Mouse (Mus musculus) heart, embryonic 10.5 days (tissue): ENCODE results near the gene Ttll11. TPM values are rescaled to one million over a fixed set of nuclear protein-coding genes. Genes with fewer than 3 reads are reported as not detected.

ENCODE experiments used
- DNase-seq: peaks from one replicate; pipeline ENCODE4 v3.0.0-alpha.2; 2017; ENCODE audit warnings: low spot score
- H3K27ac ChIP-seq: fragments of 300-500 bp; sonication (generic); 2 replicates; pipeline ENCODE4 v1.5.1; 2016; ENCODE audit warnings: mild to moderate bottlenecking
- H3K27me3 ChIP-seq: fragments of 300-500 bp; sonication (generic); 2 replicates; pipeline ENCODE4 v1.6.1; 2016; ENCODE audit warnings: mild to moderate bottlenecking; ENCODE audit not compliant: poor library complexity, insufficient read depth, severe bottlenecking
- H3K36me3 ChIP-seq: fragments of 300-500 bp; sonication (generic); 2 replicates; pipeline ENCODE4 v1.6.1; 2016; ENCODE audit warnings: mild to moderate bottlenecking, moderate library complexity
- H3K4me1 ChIP-seq: fragments of 300-500 bp; sonication (generic); 2 replicates; pipeline ENCODE4 v1.6.1; 2016; ENCODE audit warnings: mild to moderate bottlenecking
- H3K4me3 ChIP-seq: fragments of 300-500 bp; sonication (generic); 2 replicates; pipeline ENCODE4 v1.5.1; 2016; ENCODE audit warnings: mild to moderate bottlenecking, moderate library complexity
- H3K9me3 ChIP-seq: fragments of 300-500 bp; sonication (generic); 2 replicates; pipeline ENCODE4 v1.6.1; 2016; ENCODE audit warnings: mild to moderate bottlenecking, moderate library complexity
- WGBS: fragments of 180-500 bp; shearing (Covaris S2); methylation state at CpG from one replicate; pipeline ENCODE4 v1.1.7; 2016; 5-methylcytosine and 5-hydroxymethylcytosine counted together
- polyA plus RNA-seq: library from polyadenylated mRNA; unstranded; fragments of >200 nt; fragmentation: Nextera tagmentation; extraction: Ambion mirVana; gene quantifications from 2 replicates; pipeline ENCODE4 v1.2.1, GENCODE M21; 2016

Gene Ttll11
- polyA plus RNA-seq, 1 experiment from 2014 or later, result 0.85 TPM

DNA sequence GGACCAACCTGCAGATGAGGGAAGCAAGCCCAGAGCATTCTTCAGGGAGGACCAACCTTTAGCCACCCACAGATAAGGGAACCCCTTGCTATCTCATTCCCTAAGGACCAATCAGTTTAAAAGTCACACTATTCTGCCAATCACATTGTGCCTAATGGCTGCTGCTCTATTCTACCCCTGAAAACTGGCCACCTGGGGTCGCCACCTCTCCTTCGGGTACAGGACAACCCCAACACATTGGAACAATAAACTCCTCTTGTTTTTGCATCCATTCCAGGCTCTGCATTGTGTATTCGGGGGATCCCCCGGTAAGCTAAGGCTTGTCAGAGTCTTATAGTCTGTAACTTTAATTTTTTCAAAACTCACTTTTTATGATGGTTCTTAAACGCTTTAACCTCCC lies 218.3 kb downstream of the Ttll11 start:
- no peaks in the 10 kb centered on the region for H3K36me3 ChIP-seq
- DNase-seq, result no peak
- no peak overlapping the region for H3K4me3 ChIP-seq
- H3K27ac ChIP-seq, result no peak overlapping the region
- no peaks in the 10 kb centered on the region for H3K9me3 ChIP-seq
- 82% methylated on average over 5 of the region's 5 CpGs for WGBS
- H3K4me1 ChIP-seq, result peaks cover 31% of the 10 kb centered on the region
- 0 out of 2 replicates have a peak, but pooled peaks cover 3% of the 10 kb centered on the region for H3K27me3 ChIP-seq

- no peak overlapping the region for H3K27ac ChIP-seq
- H3K4me1 ChIP-seq, result peaks cover 26% of the 10 kb centered on the region
- no peak overlapping the region for H3K4me3 ChIP-seq
- no peaks in the 10 kb centered on the region for H3K9me3 ChIP-seq
- no peak for DNase-seq
- no peaks in the 10 kb centered on the region for H3K36me3 ChIP-seq
- 0 out of 2 replicates have a peak, but pooled peaks cover 2% of the 10 kb centered on the region for H3K27me3 ChIP-seq
Observed at GRCm38 (mm10) chr2:35760867-35761266, 218.8 kb downstream of the Ttll11 start.

DNA sequence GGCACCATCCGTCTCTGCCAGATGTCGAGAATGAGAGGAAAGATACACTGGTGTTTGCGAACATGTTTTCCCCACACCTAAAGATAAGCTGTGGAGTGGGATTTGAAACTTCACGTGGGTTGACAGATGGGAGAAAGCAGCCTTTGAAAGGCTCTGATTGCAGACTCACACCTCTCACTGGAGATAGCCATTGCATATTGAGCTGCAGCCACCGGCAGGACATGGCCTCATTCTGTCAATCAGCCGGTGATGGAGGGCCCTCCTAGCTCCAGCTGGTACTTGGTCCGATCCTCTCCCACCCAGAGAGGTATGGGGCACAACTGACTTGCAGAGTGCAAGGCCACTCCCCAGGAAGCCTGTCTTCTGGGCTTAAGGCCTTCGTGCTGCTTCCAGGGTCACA lies 219.4 kb downstream of the Ttll11 start:
- Histone ChIP-seq H3K9me3 (no peaks in the 10 kb centered on the region), H3K36me3 (no peaks in the 10 kb centered on the region), H3K27me3 (0 out of 2 replicates have a peak, but pooled peaks cover 3% of the 10 kb centered on the region), H3K4me1 (peaks cover 26% of the 10 kb centered on the region), H3K27ac (no peak overlapping the region), H3K4me3 (no peak overlapping the region)
- 32% methylated on average over 8 of the region's 8 CpGs for WGBS
- DNase-seq, result no peak

GRCm38 (mm10) chr2:35756467-35756866 lies 223.2 kb downstream of the Ttll11 start:
- peaks cover 3% of the 10 kb centered on the region; the same call in 1 of the 2 replicates for H3K27me3 ChIP-seq
- H3K4me3 ChIP-seq, result no peak overlapping the region
- no peak for DNase-seq
- 83% methylated on average over 7 of the region's 7 CpGs for WGBS
- no peaks in the 10 kb centered on the region for H3K36me3 ChIP-seq
- H3K27ac ChIP-seq, result no peak overlapping the region
- H3K9me3 ChIP-seq, result no peaks in the 10 kb centered on the region
- peaks cover 20% of the 10 kb centered on the region; the same call in 1 of the 2 replicates for H3K4me1 ChIP-seq

GRCm38 (mm10) chr2:35751781-35752505 lies 227.8 kb downstream of the Ttll11 start:
- Histone ChIP-seq H3K4me3 (no peak overlapping the region), H3K27me3 (peaks cover 3% of the 10 kb centered on the region; the same call in 1 of the 2 replicates), H3K9me3 (no peaks in the 10 kb centered on the region), H3K27ac (no peak overlapping the region), H3K4me1 (peaks cover 9% of the 10 kb centered on the region), H3K36me3 (no peaks in the 10 kb centered on the region)
- 79% methylated on average over 18 of the region's 18 CpGs for WGBS
- DNase-seq, result no peak

- no peaks in the 10 kb centered on the region; the same call in 1 of the 2 replicates for H3K27me3 ChIP-seq
- no peak overlapping the region for H3K4me3 ChIP-seq
- 66% methylated on average over 7 of the region's 7 CpGs for WGBS
- H3K27ac ChIP-seq, result 0 out of 2 replicates have a peak overlapping the region, but pooled peaks have one; percentile 2
- DNase-seq, result no peak
- peaks cover 16% of the 10 kb centered on the region for H3K4me1 ChIP-seq
- H3K36me3 ChIP-seq, result no peaks in the 10 kb centered on the region
- no peaks in the 10 kb centered on the region for H3K9me3 ChIP-seq
Observed at GRCm38 (mm10) chr2:35750533-35751141, 229.1 kb downstream of the Ttll11 start.

DNA sequence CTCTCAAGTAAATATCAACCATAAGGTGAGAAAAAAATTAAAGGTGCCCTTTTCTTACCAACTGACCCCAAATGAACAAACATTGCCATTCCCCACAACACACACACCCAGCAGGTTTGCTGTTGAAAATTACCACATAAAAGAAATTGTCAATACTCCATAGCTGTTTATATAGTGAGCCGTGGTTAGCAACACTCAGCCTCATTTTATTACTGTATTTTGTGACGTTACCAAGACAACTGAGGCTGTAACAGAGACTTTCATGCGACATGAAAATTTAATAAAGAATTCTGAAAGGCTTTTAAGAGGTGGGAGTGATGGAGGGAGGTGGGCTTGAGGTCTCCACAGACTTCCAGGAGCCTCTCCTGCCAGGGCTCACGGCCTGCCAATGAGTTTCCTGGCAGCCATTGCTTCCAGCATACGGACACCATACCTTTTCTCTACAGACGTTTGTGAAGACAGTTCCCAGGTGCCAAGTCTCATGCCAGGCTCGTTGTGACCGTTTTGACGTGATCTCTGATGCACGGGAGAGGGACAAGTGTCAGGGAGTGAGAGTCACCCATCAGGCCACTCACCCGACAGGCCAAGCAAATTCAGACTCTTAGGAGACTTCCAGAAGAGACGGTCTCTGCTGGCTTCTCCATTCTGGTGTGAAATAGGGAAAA lies 232.2 kb downstream of the Ttll11 start:
- H3K4me1 ChIP-seq, result peaks cover 16% of the 10 kb centered on the region
- H3K27me3 ChIP-seq, result peaks cover 6% of the 10 kb centered on the region; the same call in 1 of the 2 replicates
- H3K27ac ChIP-seq, result no peak overlapping the region
- H3K36me3 ChIP-seq, result no peaks in the 10 kb centered on the region
- 72% methylated on average over 12 of the region's 12 CpGs for WGBS
- no peak overlapping the region for H3K4me3 ChIP-seq
- H3K9me3 ChIP-seq, result no peaks in the 10 kb centered on the region
- no peak for DNase-seq

- no peak for DNase-seq
- Histone ChIP-seq H3K27ac (no peak overlapping the region), H3K27me3 (peaks cover 6% of the 10 kb centered on the region; the same call in 1 of the 2 replicates), H3K9me3 (no peaks in the 10 kb centered on the region), H3K4me3 (no peak overlapping the region), H3K4me1 (peaks cover 12% of the 10 kb centered on the region), H3K36me3 (no peaks in the 10 kb centered on the region)
- 16% methylated on average over 6 of the region's 7 CpGs for WGBS
Observed at GRCm38 (mm10) chr2:35746638-35747037, 233.1 kb downstream of the Ttll11 start.

- Histone ChIP-seq H3K4me3 (no peak overlapping the region), H3K27ac (no peak overlapping the region), H3K4me1 (peaks cover 18% of the 10 kb centered on the region), H3K27me3 (0 out of 2 replicates have a peak, but pooled peaks cover 11% of the 10 kb centered on the region), H3K9me3 (no peaks in the 10 kb centered on the region), H3K36me3 (no peaks in the 10 kb centered on the region)
- 80% methylated on average over 10 of the region's 10 CpGs for WGBS
- DNase-seq, result no peak
Observed at GRCm38 (mm10) chr2:35745876-35746275, 233.8 kb downstream of the Ttll11 start.

- DNase-seq, result no peak
- Histone ChIP-seq H3K9me3 (no peaks in the 10 kb centered on the region), H3K4me3 (no peak overlapping the region), H3K4me1 (peaks cover 32% of the 10 kb centered on the region), H3K27ac (peak overlapping the region; percentile 62), H3K36me3 (no peaks in the 10 kb centered on the region), H3K27me3 (0 out of 2 replicates have a peak, but pooled peaks cover 6% of the 10 kb centered on the region)
- WGBS, result 62% methylated on average over 13 of the region's 13 CpGs
Observed at GRCm38 (mm10) chr2:35739669-35740254, 240.0 kb downstream of the Ttll11 start.

DNA sequence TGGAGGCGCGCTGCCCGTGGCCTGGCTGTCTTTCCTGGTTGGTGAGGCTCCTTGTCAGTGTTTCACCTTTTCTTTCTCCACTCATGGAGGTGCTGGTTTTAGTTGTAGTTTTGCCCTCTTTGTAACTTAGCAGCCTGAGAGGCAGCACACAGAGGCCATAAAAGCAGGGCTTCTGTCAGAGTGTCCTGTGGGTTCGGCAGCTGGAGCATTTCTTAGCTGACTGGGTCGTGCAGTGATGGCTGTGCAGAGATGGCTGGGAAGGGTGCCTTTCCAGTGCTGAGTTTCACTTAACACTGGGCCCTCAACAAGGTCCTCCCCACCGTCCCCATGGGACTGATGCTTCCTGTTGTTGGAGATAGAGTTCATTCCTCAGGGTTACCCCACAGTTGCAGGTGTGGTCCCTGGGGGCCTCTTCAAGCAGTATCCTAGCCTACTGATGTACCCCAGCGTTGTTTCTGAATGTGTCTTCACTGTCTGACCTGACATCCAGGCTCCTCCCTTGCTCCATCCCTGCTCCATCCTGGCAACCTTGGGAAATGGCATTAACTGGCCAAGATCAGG lies 242.2 kb downstream of the Ttll11 start:
- H3K27ac ChIP-seq, result peak overlapping the region; percentile 42; the same call in 1 of the 2 replicates
- H3K4me3 ChIP-seq, result no peak overlapping the region
- H3K27me3 ChIP-seq, result 0 out of 2 replicates have a peak, but pooled peaks cover 5% of the 10 kb centered on the region
- no peaks in the 10 kb centered on the region; the same call in 1 of the 2 replicates for H3K36me3 ChIP-seq
- peaks cover 32% of the 10 kb centered on the region for H3K4me1 ChIP-seq
- 78% methylated on average over 7 of the region's 7 CpGs for WGBS
- no peak for DNase-seq
- H3K9me3 ChIP-seq, result no peaks in the 10 kb centered on the region

- 79% methylated on average over 2 of the region's 2 CpGs for WGBS
Observed at GRCm38 (mm10) chr2:35736061-35736460, 243.7 kb downstream of the Ttll11 start.

More at GRCm38 (mm10) chr2:35736061-35736460, 243.7 kb downstream of the Ttll11 start:
- Histone ChIP-seq H3K36me3 (peaks cover 14% of the 10 kb centered on the region), H3K27me3 (0 out of 2 replicates have a peak, but pooled peaks cover under 1% of the 10 kb centered on the region), H3K27ac (no peak overlapping the region), H3K9me3 (no peaks in the 10 kb centered on the region), H3K4me3 (no peak overlapping the region), H3K4me1 (peaks cover 32% of the 10 kb centered on the region)
- DNase-seq, result no peak
